Mouse (Mus musculus): ENCODE data around the gene Dgcr2.

- TF ChIP-seq POLR2A (IDR thresholded peaks at IDR 0.05; ENCODE audit: insufficient read depth, low read length), result no peak
- TF ChIP-seq EP300 (IDR thresholded peaks at IDR 0.05; ENCODE audit: insufficient read depth, low read depth, low read length), result no peak
These were observed 101.8 kb downstream of the Dgcr2 start for GRCm38 (mm10) chr16:17796519-17796918.
